Mouse (Mus musculus): ENCODE data around the gene Mrpl20. TPM values are rescaled to one million over a fixed set of nuclear protein-coding genes. Genes with fewer than 3 reads are reported as not detected.
A peak's percentile ranks its signal among the peaks of the same experiment; 100 is the strongest.

The Mrpl20 gene
- polyA plus RNA-seq, 1 experiment from 2014 or later: 223 TPM

DNA sequence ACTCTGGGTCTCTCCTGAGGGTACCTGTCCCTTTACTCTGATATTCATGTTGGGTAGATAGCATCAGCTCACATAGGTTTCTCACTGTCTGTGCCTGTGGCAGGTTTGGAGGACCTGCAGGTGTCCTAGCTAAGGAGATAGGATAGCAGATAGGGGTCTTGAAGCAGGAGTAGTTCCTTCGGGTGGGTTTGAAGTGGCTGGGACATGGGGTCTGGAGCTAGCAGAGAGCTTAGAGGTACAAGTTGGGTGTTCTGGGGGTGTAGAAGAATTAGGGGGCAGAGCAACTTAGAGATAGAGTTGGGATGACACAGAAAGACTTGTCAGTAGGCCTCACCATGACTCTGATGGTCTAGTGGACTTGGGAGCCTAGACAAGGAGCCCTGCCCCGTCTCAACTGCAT is 46.7 kb downstream of the Mrpl20 start:
- Histone ChIP-seq H3K9ac (ENCODE audit: low read length) (no peak overlapping the region), H3K4me2 (ENCODE audit: low read depth, low read length, severe bottlenecking) (no peak overlapping the region), H3K4me1 (replicated peaks; ENCODE audit: control insufficient read depth, insufficient read depth, low read length) (peaks cover 10% of the 10 kb centered on the region; the same call in 1 of the 2 replicates)

DNA sequence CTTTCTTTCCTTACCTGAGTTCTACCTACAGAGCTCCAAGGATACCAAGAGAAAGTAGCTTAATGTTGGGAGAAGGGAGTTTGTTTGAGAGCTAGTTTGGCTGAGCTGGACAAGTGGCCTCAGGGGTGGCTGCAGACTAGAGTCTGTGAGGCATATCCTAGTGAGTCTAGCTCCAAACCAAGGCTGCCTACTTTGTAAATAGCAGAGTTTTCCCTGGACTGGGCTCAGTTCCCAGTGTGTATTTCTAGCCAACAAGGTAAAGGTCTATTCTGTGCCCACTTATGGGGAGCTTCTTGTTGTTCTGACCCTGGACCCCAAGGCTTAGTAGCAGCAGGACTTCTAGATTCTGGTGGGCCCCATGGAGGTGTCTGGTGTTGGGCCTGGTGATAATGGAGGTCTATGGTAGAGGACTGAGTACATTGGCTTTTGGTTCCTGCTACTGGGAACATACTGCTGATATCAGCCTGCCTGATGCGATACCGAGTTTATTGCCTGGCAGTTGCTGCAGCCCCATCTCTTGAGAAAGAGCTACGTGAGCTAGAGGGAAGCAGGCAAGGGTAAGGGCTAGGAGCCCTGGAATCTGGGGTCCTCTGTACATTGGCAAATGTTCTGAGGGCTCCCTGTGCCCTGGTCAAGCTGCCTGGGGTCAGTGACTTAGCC is 47.2 kb downstream of the Mrpl20 start:
- Histone ChIP-seq H3K27me3 (ENCODE audit: control insufficient read depth, insufficient read depth, low read length) (no peaks in the 10 kb centered on the region), H3K4me1 (replicated peaks; ENCODE audit: control insufficient read depth, insufficient read depth, low read length) (peaks cover 10% of the 10 kb centered on the region; the same call in 1 of the 2 replicates), H3K27ac (ENCODE audit: low read depth, low read length) (no peak overlapping the region), H3K36me3 (ENCODE audit: control insufficient read depth, insufficient read depth, low read length) (no peaks in the 10 kb centered on the region; the same call in 1 of the 2 replicates), H3K4me3 (ENCODE audit: low read depth, low read length) (no peak overlapping the region), H3K4me2 (ENCODE audit: low read depth, low read length, severe bottlenecking) (no peak overlapping the region), H3K9me3 (ENCODE audit: control insufficient read depth, low read length) (no peaks in the 10 kb centered on the region), H3K9ac (ENCODE audit: low read length) (no peak overlapping the region)
- WGBS: 97% methylated on average over 3 of the region's 3 CpGs
- ATAC-seq (replicated peaks; ENCODE audit: low FRiP score) (no peak), DNase-seq (ENCODE audit: low spot score) (no peak)

More for the DNA sequence above, 46.7 kb downstream of the Mrpl20 start:
- Histone ChIP-seq H3K4me3 (ENCODE audit: low read depth, low read length) (no peak overlapping the region), H3K27me3 (ENCODE audit: control insufficient read depth, insufficient read depth, low read length) (no peaks in the 10 kb centered on the region), H3K36me3 (ENCODE audit: control insufficient read depth, insufficient read depth, low read length) (no peaks in the 10 kb centered on the region; the same call in 1 of the 2 replicates), H3K9me3 (ENCODE audit: control insufficient read depth, low read length) (no peaks in the 10 kb centered on the region), H3K27ac (ENCODE audit: low read depth, low read length) (no peak overlapping the region)
- DNase-seq (ENCODE audit: low spot score) (no peak), ATAC-seq (replicated peaks; ENCODE audit: low FRiP score) (no peak)
- 82% methylated on average over 2 of the region's 2 CpGs for WGBS

DNA sequence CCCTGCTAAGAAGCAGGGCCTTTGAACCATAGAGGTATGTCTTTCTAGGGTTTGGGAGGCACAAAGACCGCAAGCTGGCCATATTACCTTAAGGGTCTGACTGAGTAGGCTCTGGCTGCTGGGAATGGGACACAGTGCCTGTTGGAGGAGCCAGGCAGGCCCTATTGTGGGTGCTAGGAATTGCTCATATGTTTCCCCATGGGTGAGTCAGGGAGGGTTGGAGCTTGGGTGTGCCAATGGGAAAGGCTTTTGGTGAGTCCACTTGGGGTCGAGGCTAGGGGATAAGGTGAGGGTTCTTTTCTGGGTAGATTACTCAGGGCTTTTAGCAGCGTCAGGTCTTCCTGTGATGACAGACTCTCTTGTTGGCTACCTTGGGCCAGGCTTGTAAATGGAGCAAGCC is 48.7 kb downstream of the Mrpl20 start:
- WGBS: 87% methylated on average over 3 of the region's 3 CpGs
- no peaks in the 10 kb centered on the region for H3K9me3 ChIP-seq (ENCODE audit: control insufficient read depth, low read length)
- no peak overlapping the region for H3K4me2 ChIP-seq (ENCODE audit: low read depth, low read length, severe bottlenecking)
- H3K27ac ChIP-seq (ENCODE audit: low read depth, low read length): no peak overlapping the region
- H3K4me1 ChIP-seq (replicated peaks; ENCODE audit: control insufficient read depth, insufficient read depth, low read length): peaks cover 10% of the 10 kb centered on the region; the same call in 1 of the 2 replicates
- H3K4me3 ChIP-seq (ENCODE audit: low read depth, low read length): no peak overlapping the region
- no peaks in the 10 kb centered on the region; the same call in 1 of the 2 replicates for H3K36me3 ChIP-seq (ENCODE audit: control insufficient read depth, insufficient read depth, low read length)
- no peaks in the 10 kb centered on the region for H3K27me3 ChIP-seq (ENCODE audit: control insufficient read depth, insufficient read depth, low read length)
- DNase-seq (ENCODE audit: low spot score) (no peak), ATAC-seq (replicated peaks; ENCODE audit: low FRiP score) (no peak)
- no peak overlapping the region for H3K9ac ChIP-seq (ENCODE audit: low read length)

DNA sequence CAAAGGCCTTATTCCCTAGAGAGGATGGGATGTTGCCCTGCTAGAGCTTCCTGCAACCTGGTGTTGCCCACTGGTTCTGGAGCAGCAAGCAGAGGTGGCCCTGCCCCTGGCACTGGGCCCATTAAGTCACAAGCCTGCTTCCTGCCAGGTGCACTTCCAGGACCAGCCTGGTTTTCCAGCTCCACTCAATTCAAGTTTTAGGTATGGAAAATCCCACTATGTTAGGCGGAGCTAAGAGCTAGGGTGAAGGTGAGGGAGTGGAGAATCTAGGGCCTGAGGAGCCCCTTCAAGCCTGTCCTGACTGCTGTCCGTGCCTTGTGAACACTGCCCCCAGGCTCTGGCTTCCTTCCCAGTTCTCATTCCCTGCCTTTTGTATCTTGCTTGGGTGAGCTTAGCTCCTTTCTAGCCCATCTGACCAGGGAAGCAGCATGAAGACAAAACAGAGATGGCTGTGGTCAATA is 49.3 kb downstream of the Mrpl20 start:
- peaks cover 4% of the 10 kb centered on the region; the same call in 1 of the 2 replicates for H3K36me3 ChIP-seq (ENCODE audit: control insufficient read depth, insufficient read depth, low read length)
- no peak for ATAC-seq (replicated peaks; ENCODE audit: low FRiP score)
- no peaks in the 10 kb centered on the region for H3K27me3 ChIP-seq (ENCODE audit: control insufficient read depth, insufficient read depth, low read length)
- no peak overlapping the region for H3K4me3 ChIP-seq (ENCODE audit: low read depth, low read length)
- no peak for DNase-seq (ENCODE audit: low spot score)
- WGBS: 80% methylated on average over 2 of the region's 2 CpGs
- no peaks in the 10 kb centered on the region for H3K9me3 ChIP-seq (ENCODE audit: control insufficient read depth, low read length)
- H3K27ac ChIP-seq (ENCODE audit: low read depth, low read length): no peak overlapping the region
- peaks cover 9% of the 10 kb centered on the region; the same call in 1 of the 2 replicates for H3K4me1 ChIP-seq (replicated peaks; ENCODE audit: control insufficient read depth, insufficient read depth, low read length)
- H3K4me2 ChIP-seq (ENCODE audit: low read depth, low read length, severe bottlenecking): no peak overlapping the region
- no peak overlapping the region for H3K9ac ChIP-seq (ENCODE audit: low read length)

DNA sequence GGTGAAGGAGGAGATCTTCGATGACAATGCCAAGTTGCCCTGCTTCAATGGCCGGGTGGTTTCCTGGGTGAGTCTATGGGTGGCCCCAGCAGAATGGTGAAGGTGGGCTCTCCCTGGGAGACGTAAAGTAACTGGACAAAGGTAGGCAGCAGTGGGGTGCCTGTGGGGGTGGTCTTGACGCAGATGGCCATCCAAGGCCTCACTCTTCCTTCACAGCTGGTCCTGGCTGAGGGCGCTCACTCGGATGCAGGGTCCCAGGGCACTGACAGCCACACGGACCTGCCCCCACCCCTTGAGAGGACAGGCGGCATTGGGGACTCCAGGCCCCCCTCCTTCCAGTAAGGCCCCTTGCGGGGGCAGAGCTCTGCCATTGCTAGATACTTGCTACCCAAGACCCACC is 50.7 kb downstream of the Mrpl20 start:
- DNase-seq (ENCODE audit: low spot score) (no peak), ATAC-seq (replicated peaks; ENCODE audit: low FRiP score) (no peak)
- WGBS: 92% methylated on average over 9 of the region's 9 CpGs
- H3K4me1 ChIP-seq (replicated peaks; ENCODE audit: control insufficient read depth, insufficient read depth, low read length): peaks cover 7% of the 10 kb centered on the region; the same call in 1 of the 2 replicates
- H3K36me3 ChIP-seq (ENCODE audit: control insufficient read depth, insufficient read depth, low read length): peaks cover 4% of the 10 kb centered on the region; the same call in 1 of the 2 replicates
- no peak overlapping the region for H3K9ac ChIP-seq (ENCODE audit: low read length)
- no peak overlapping the region for H3K4me3 ChIP-seq (ENCODE audit: low read depth, low read length)
- H3K9me3 ChIP-seq (ENCODE audit: control insufficient read depth, low read length): no peaks in the 10 kb centered on the region
- H3K27ac ChIP-seq (ENCODE audit: low read depth, low read length): no peak overlapping the region
- no peaks in the 10 kb centered on the region for H3K27me3 ChIP-seq (ENCODE audit: control insufficient read depth, insufficient read depth, low read length)
- H3K4me2 ChIP-seq (ENCODE audit: low read depth, low read length, severe bottlenecking): no peak overlapping the region

GRCm38 (mm10) chr4:155854991-155855390 is 52.3 kb downstream of the Mrpl20 start:
- Histone ChIP-seq H3K9ac (ENCODE audit: low read length) (no peak overlapping the region), H3K36me3 (ENCODE audit: control insufficient read depth, insufficient read depth, low read length) (peaks cover 4% of the 10 kb centered on the region; the same call in 1 of the 2 replicates), H3K4me1 (replicated peaks; ENCODE audit: control insufficient read depth, insufficient read depth, low read length) (0 out of 2 replicates have a peak, but pooled peaks cover 4% of the 10 kb centered on the region), H3K27me3 (ENCODE audit: control insufficient read depth, insufficient read depth, low read length) (no peaks in the 10 kb centered on the region), H3K9me3 (ENCODE audit: control insufficient read depth, low read length) (no peaks in the 10 kb centered on the region), H3K4me2 (ENCODE audit: low read depth, low read length, severe bottlenecking) (no peak overlapping the region), H3K27ac (ENCODE audit: low read depth, low read length) (no peak overlapping the region), H3K4me3 (ENCODE audit: low read depth, low read length) (no peak overlapping the region)
- DNase-seq (ENCODE audit: low spot score) (no peak), ATAC-seq (replicated peaks; ENCODE audit: low FRiP score) (no peak)
- WGBS: 93% methylated on average over 12 of the region's 12 CpGs

DNA sequence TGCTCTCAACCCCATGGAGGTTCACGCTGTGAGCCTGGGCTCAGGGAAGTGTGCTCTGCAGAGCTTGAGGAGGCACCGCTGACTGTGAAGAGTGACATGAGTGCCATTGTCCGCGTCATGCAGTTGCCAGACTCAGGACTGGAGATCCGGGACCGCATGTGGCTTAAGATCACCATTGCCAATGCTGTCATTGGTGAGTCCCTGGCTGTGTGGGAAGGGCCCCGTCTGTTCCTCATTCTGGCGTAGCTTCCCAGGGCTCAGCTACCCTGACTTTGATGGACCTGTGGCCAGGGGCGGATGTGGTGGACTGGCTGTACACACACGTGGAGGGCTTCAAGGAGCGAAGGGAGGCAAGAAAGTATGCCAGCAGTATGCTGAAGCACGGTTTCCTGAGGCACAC is 53.4 kb downstream of the Mrpl20 start:
- no peak overlapping the region for H3K9ac ChIP-seq (ENCODE audit: low read length)
- no peaks in the 10 kb centered on the region for H3K9me3 ChIP-seq (ENCODE audit: control insufficient read depth, low read length)
- H3K4me2 ChIP-seq (ENCODE audit: low read depth, low read length, severe bottlenecking): no peak overlapping the region
- ATAC-seq (replicated peaks; ENCODE audit: low FRiP score) (no peak), DNase-seq (ENCODE audit: low spot score) (no peak)
- WGBS: 94% methylated on average over 12 of the region's 12 CpGs
- no peaks in the 10 kb centered on the region for H3K27me3 ChIP-seq (ENCODE audit: control insufficient read depth, insufficient read depth, low read length)
- no peak overlapping the region for H3K27ac ChIP-seq (ENCODE audit: low read depth, low read length)
- no peak overlapping the region for H3K4me3 ChIP-seq (ENCODE audit: low read depth, low read length)
- no peaks in the 10 kb centered on the region for H3K4me1 ChIP-seq (replicated peaks; ENCODE audit: control insufficient read depth, insufficient read depth, low read length)
- peaks cover 4% of the 10 kb centered on the region; the same call in 1 of the 2 replicates for H3K36me3 ChIP-seq (ENCODE audit: control insufficient read depth, insufficient read depth, low read length)

GRCm38 (mm10) chr4:155856881-155857280 is 54.2 kb downstream of the Mrpl20 start:
- H3K4me1 ChIP-seq (replicated peaks; ENCODE audit: control insufficient read depth, insufficient read depth, low read length): no peaks in the 10 kb centered on the region
- 85% methylated on average over 3 of the region's 3 CpGs for WGBS
- H3K4me3 ChIP-seq (ENCODE audit: low read depth, low read length): no peak overlapping the region
- peaks cover 4% of the 10 kb centered on the region; the same call in 1 of the 2 replicates for H3K36me3 ChIP-seq (ENCODE audit: control insufficient read depth, insufficient read depth, low read length)
- no peak overlapping the region for H3K27ac ChIP-seq (ENCODE audit: low read depth, low read length)
- DNase-seq (ENCODE audit: low spot score) (no peak), ATAC-seq (replicated peaks; ENCODE audit: low FRiP score) (no peak)
- no peaks in the 10 kb centered on the region for H3K9me3 ChIP-seq (ENCODE audit: control insufficient read depth, low read length)
- no peaks in the 10 kb centered on the region for H3K27me3 ChIP-seq (ENCODE audit: control insufficient read depth, insufficient read depth, low read length)
- H3K9ac ChIP-seq (ENCODE audit: low read length): no peak overlapping the region
- H3K4me2 ChIP-seq (ENCODE audit: low read depth, low read length, severe bottlenecking): no peak overlapping the region

DNA sequence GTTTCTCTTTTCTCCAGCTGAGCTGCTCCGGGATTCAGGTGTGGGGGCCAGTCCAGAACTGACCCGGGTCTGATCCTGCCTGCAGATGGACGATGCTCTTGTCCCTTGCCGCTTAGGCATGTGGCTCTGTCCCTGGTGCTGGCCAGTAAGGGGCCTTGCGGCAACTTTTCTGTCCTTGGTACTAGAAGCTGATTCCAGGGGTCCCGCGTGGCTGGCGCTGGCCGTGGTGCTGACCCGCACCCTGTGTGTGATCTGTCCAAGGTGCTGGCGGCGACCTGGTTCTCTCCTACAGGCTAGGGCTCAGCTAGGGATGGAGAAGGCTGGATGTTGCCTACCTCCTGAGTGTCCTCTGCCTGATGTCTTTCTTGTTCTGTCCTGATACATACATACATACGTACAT is 56.6 kb downstream of the Mrpl20 start:
- DNase-seq (ENCODE audit: low spot score) (peak; percentile 83), ATAC-seq (replicated peaks; ENCODE audit: low FRiP score) (no peak)
- 29% methylated on average over 13 of the region's 13 CpGs for whole genome bisulfite sequencing
- H3K9me3 ChIP-seq (ENCODE audit: control insufficient read depth, low read length): no peaks in the 10 kb centered on the region
- peaks cover 4% of the 10 kb centered on the region; the same call in 1 of the 2 replicates for H3K36me3 ChIP-seq (ENCODE audit: control insufficient read depth, insufficient read depth, low read length)
- H3K27ac ChIP-seq (ENCODE audit: low read depth, low read length): no peak overlapping the region
- no peak overlapping the region for H3K4me3 ChIP-seq (ENCODE audit: low read depth, low read length)
- no peaks in the 10 kb centered on the region for H3K4me1 ChIP-seq (replicated peaks; ENCODE audit: control insufficient read depth, insufficient read depth, low read length)
- H3K4me2 ChIP-seq (ENCODE audit: low read depth, low read length, severe bottlenecking): no peak overlapping the region
- H3K27me3 ChIP-seq (ENCODE audit: control insufficient read depth, insufficient read depth, low read length): no peaks in the 10 kb centered on the region
- H3K9ac ChIP-seq (ENCODE audit: low read length): no peak overlapping the region

Data from forebrain, embryonic 11.5 days (tissue).